Mouse (Mus musculus) kidney, adult 2 months (tissue): ENCODE results near the gene Slc17a5.
"Not testable (repeated sequence)": the region's sequence is repeated elsewhere in the genome, so short reads cannot be mapped to it uniquely, and the experiment has no call there.

Experiments used
- CTCF ChIP-seq: fragments of 200-500 bp; conservative IDR thresholded peaks from 2 replicates; pipeline ENCODE4 v1.5.1; 2011; ENCODE audit warnings: low read depth, mild to moderate bottlenecking, control low read depth, low read length, moderate library complexity, mixed read lengths; ENCODE audit not compliant: insufficient read depth, insufficient read length
- POLR2A ChIP-seq: fragments of 200-500 bp; IDR thresholded peaks from one replicate; pipeline ENCODE4 v1.6.1; 2011; ENCODE audit warnings: low read depth, low read length, control low read depth

- TF ChIP-seq POLR2A, CTCF: not testable (repeated sequence)
These were observed 70.6 kb downstream of the Slc17a5 start for GRCm38 (mm10) chr9:78517237-78517636.
